Mouse (Mus musculus) forebrain, embryonic 10.5 days (tissue): Measurements from ENCODE around the gene 1110008P14Rik. TPM values are rescaled to one million over a fixed set of nuclear protein-coding genes. Genes with fewer than 3 reads are reported as not detected.

Experiments used
- DNase-seq: peaks from one replicate; pipeline ENCODE4 v3.0.0-alpha.2; 2017; ENCODE audit warnings: low spot score; ENCODE audit errors: extremely low spot score
- H3K27ac ChIP-seq: fragments of 300-500 bp; sonication (generic); 2 replicates; pipeline ENCODE4 v1.5.1; 2016; ENCODE audit warnings: mild to moderate bottlenecking
- H3K27me3 ChIP-seq: fragments of 300-500 bp; sonication (generic); 2 replicates; pipeline ENCODE4 v1.6.1; 2016; ENCODE audit warnings: mild to moderate bottlenecking; ENCODE audit not compliant: poor library complexity, severe bottlenecking
- H3K36me3 ChIP-seq: fragments of 300-500 bp; sonication (generic); replicated peaks from 2 replicates; pipeline ENCODE4 v1.6.1; 2016; ENCODE audit warnings: mild to moderate bottlenecking, moderate library complexity
- H3K4me1 ChIP-seq: fragments of 300-500 bp; sonication (generic); 2 replicates; pipeline ENCODE4 v1.6.1; 2016
- H3K4me3 ChIP-seq: fragments of 300-500 bp; sonication (generic); 2 replicates; pipeline ENCODE4 v1.5.1; 2016; ENCODE audit warnings: mild to moderate bottlenecking, moderate library complexity
- H3K9me3 ChIP-seq: fragments of 300-500 bp; sonication (generic); 2 replicates; pipeline ENCODE4 v1.6.1; 2016; ENCODE audit warnings: mild to moderate bottlenecking, moderate library complexity
- WGBS: fragments of 180-500 bp; shearing (Covaris S2); methylation state at CpG from one replicate; pipeline ENCODE4 v1.1.7; 2016; 5-methylcytosine and 5-hydroxymethylcytosine counted together
- polyA plus RNA-seq: library from polyadenylated mRNA; unstranded; fragments of >200 nt; fragmentation: Nextera tagmentation; extraction: Ambion mirVana; gene quantifications from 2 replicates; pipeline ENCODE4 v1.2.1, GENCODE M21; 2016

Gene 1110008P14Rik
- polyA plus RNA-seq, 1 experiment from 2014 or later: 37.5 TPM

- H3K27ac ChIP-seq: peak within 1 kb of the TSS; percentile 85
- H3K9me3 ChIP-seq: no peaks in the 10 kb centered on the region
- peak; percentile 89 for DNase-seq
- H3K4me3 ChIP-seq: peak within 1 kb of the TSS; percentile 71
- peaks cover 35% of the 10 kb centered on the region for H3K27me3 ChIP-seq
- under 1% methylated on average over 63 of the region's 63 CpGs for WGBS
- no peaks in the 10 kb centered on the region for H3K36me3 ChIP-seq
- H3K4me1 ChIP-seq: peaks cover 51% of the 10 kb centered on the region
These were observed 28.7 kb downstream of the 1110008P14Rik start, which contains the start of gene Dnm1 for GRCm38 (mm10) chr2:32353007-32353542. Gene Dnm1, minus strand, starts transcription at chr2:32353338.

GRCm38 (mm10) chr2:32352151-32353006 lies 29.4 kb downstream of the 1110008P14Rik start, which contains the start of gene Ciz1:
Gene Ciz1, plus strand, starts transcription at chr2:32352327.
- H3K4me1 ChIP-seq: peaks cover 51% of the 10 kb centered on the region
- peak; percentile 39 for DNase-seq
- no peaks in the 10 kb centered on the region for H3K9me3 ChIP-seq
- peaks cover 35% of the 10 kb centered on the region for H3K27me3 ChIP-seq
- whole genome bisulfite sequencing: under 1% methylated on average over 52 of the region's 52 CpGs
- H3K27ac ChIP-seq: peak within 1 kb of the TSS; percentile 85
- no peaks in the 10 kb centered on the region for H3K36me3 ChIP-seq
- H3K4me3 ChIP-seq: peak within 1 kb of the TSS; percentile 71

DNA sequence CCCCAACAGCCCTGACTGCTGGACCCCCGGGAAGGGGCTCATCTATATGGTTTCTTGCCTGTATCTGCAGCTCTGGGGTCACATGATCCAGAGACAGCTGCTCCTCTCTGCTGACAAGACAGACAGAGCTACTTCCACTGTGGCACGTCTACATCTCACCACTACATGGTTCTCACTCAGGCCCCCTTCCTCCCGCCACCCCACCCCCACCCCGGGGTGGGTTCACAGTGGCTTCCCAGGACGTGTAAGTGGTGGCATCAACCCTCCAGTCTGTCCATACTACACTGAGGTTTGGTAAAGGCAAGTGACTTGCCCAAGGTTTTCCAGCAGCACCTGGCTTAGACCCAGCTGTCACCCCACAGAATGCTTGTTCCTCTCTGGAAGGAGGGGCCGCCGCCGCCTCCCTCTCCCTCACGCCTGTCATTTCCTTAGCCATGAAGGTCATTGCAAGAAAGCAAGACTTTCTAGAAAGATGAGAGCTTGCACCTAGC lies 30.2 kb downstream of the 1110008P14Rik start:
- WGBS: 58% methylated on average over 9 of the region's 9 CpGs
- peak overlapping the region; percentile 71 for H3K4me3 ChIP-seq
- no peak for DNase-seq
- H3K27ac ChIP-seq: peak overlapping the region; percentile 85
- H3K27me3 ChIP-seq: peaks cover 35% of the 10 kb centered on the region
- no peaks in the 10 kb centered on the region for H3K9me3 ChIP-seq
- peaks cover 47% of the 10 kb centered on the region for H3K4me1 ChIP-seq
- H3K36me3 ChIP-seq: no peaks in the 10 kb centered on the region

DNA sequence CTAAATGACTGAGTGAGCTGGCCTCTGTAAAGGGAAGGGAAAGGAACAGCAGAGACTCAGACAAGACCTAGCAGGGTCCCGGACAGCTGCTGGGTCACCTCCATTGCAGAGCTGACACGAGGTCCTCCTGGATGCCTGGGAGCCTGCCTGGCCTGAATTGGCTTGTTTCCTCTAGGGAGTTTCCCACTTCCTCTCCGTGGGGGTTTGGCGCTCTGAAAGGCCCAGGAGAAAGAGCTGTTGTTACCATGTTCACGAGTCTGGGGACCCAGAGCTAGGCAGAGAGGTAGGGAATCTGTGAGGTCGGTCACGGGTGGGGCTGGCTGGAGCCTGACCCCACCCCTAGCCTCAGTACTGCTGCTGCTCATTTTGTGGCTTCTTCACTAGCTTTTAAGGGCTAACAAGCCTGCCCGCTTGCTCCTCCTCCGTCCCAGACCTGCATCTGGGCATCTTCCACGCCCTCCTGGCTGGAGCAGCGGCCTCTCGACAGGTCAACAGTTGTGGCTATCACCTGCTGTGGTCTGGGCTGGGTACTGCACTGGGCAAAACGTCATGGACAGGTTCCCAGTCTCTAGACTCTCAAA lies 31.2 kb downstream of the 1110008P14Rik start:
- H3K4me3 ChIP-seq: no peak overlapping the region
- peaks cover 47% of the 10 kb centered on the region for H3K4me1 ChIP-seq
- H3K36me3 ChIP-seq: no peaks in the 10 kb centered on the region
- H3K9me3 ChIP-seq: no peaks in the 10 kb centered on the region
- 58% methylated on average over 13 of the region's 13 CpGs for WGBS
- no peak for DNase-seq
- peaks cover 35% of the 10 kb centered on the region for H3K27me3 ChIP-seq
- H3K27ac ChIP-seq: peak overlapping the region; percentile 30; the same call in 1 of the 2 replicates

DNA sequence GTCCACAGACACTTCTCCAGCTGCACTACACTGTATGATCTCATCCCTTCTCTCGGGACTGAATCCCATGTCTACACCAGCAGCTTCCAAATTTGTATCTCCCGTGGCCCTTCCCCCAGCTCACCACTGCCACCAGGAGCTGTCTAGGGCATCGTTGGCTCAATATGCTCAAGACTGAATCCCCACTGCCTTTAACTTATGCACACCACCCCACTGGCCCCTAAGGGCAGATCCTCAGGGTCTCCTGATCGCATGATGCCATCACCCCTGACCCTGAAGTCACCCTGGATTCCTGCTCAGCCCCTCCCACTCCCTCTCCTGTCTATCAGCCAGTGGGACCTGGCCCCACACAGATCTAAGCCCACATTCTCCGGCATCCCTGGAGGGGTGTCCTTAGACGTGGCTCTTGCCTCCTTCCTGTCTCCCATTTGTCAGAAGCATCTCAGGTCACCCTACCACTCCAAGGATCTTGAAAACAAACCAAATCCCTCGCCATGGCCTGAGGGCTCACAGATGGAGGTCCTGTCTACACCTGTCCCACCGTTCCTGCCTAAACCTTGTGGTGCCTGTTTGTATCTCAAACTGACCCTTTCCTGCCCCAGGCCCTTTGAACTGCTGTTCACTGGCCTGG lies 32.0 kb downstream of the 1110008P14Rik start:
- H3K4me3 ChIP-seq: no peak overlapping the region
- H3K4me1 ChIP-seq: peaks cover 51% of the 10 kb centered on the region
- H3K27me3 ChIP-seq: peaks cover 35% of the 10 kb centered on the region
- no peaks in the 10 kb centered on the region for H3K9me3 ChIP-seq
- 68% methylated on average over 8 of the region's 8 CpGs for whole genome bisulfite sequencing
- H3K27ac ChIP-seq: no peak overlapping the region
- no peaks in the 10 kb centered on the region for H3K36me3 ChIP-seq
- no peak for DNase-seq

DNA sequence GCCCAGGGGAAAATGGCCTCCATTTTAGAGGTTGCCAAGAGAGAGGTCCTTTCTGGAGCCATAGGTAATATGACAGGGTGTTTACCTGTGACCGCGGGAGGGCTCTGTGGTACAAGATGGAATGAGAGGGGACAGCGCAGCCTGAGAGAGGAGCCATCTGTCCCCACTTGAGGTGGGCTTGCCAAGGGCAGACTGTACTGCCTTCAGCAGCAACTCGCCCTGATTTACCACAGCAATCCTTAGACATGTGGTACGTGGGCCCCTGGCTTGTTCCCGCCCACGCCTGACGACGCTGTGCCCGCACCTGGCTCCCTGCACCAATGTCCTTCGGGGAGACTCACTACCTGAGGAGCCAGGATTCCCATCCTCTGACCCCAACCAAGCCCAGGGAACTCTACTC lies 33.4 kb downstream of the 1110008P14Rik start:
- no peaks in the 10 kb centered on the region for H3K9me3 ChIP-seq
- peaks cover 46% of the 10 kb centered on the region for H3K4me1 ChIP-seq
- H3K4me3 ChIP-seq: no peak overlapping the region
- H3K27me3 ChIP-seq: peaks cover 35% of the 10 kb centered on the region
- H3K36me3 ChIP-seq: no peaks in the 10 kb centered on the region
- WGBS: 86% methylated on average over 11 of the region's 11 CpGs
- no peak for DNase-seq
- H3K27ac ChIP-seq: no peak overlapping the region

DNA sequence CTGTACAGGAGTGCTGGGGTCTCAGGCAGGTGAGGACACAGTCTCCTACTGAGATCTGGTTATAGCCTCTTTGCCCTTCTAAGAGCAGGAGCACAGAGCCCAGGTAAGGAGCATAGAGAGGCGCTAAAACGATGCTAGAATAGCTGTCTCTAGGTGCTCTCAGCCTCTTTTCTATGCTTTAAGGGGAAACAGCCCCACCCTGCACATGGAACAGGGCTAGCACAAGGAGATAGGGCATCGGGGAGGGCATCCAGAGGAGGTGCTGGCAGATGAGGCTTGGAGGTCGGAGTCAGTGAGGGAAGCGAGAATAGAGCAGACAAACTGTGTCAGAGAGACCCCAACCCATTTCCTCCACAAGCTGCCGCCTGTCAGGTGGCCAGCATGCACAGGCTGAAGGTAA lies 34.7 kb downstream of the 1110008P14Rik start:
- Histone ChIP-seq H3K4me3 (no peak overlapping the region), H3K9me3 (no peaks in the 10 kb centered on the region), H3K36me3 (no peaks in the 10 kb centered on the region), H3K4me1 (peaks cover 40% of the 10 kb centered on the region), H3K27me3 (peaks cover 27% of the 10 kb centered on the region), H3K27ac (no peak overlapping the region)
- WGBS: 79% methylated on average over 6 of the region's 6 CpGs
- no peak for DNase-seq

DNA sequence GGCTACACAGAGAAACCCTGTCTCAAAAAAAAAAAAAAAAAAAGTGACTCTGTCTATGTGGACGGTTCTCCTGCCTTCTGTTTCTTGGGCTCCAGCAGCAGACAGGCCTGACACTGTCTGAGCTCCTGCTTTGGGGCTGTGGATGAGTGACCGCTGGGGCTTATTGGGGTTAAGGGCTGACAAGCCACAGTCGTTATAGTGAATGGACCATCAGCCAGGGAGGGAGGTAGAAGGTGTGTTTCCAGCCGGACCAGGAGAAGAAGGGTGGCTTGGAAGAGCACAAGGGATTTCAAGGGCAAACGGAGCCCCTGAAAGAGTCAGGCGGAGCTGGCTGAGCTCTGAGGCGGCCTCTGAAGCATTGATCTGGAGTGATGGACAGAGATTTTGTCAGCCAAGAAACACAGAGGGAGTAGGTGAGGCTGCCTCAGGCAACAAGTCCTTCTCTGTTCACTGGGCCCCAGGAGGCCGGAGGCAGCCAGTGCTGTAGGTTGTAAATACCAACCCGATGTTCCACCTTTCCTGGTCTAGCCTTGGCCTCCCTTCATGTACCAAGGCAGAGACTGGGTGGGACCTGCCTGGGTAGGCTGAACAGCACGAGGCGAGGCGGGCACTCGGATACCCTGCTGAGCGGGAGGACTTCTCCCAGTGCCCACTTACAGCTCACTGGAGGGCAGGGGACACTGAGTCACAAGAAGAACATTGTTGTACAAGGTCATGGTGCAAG lies 37.0 kb downstream of the 1110008P14Rik start:
- DNase-seq: no peak
- no peaks in the 10 kb centered on the region for H3K36me3 ChIP-seq
- H3K27me3 ChIP-seq: peaks cover 5% of the 10 kb centered on the region; the same call in 1 of the 2 replicates
- no peaks in the 10 kb centered on the region for H3K9me3 ChIP-seq
- H3K27ac ChIP-seq: no peak overlapping the region
- peaks cover 26% of the 10 kb centered on the region for H3K4me1 ChIP-seq
- 67% methylated on average over 14 of the region's 14 CpGs for WGBS
- H3K4me3 ChIP-seq: no peak overlapping the region

GRCm38 (mm10) chr2:32344056-32344455 lies 37.7 kb downstream of the 1110008P14Rik start:
- H3K9me3 ChIP-seq: no peaks in the 10 kb centered on the region
- 89% methylated on average over 10 of the region's 10 CpGs for WGBS
- H3K27ac ChIP-seq: no peak overlapping the region
- no peak overlapping the region for H3K4me3 ChIP-seq
- H3K27me3 ChIP-seq: no peaks in the 10 kb centered on the region; the same call in 1 of the 2 replicates
- H3K36me3 ChIP-seq: no peaks in the 10 kb centered on the region
- DNase-seq: no peak
- H3K4me1 ChIP-seq: peaks cover 21% of the 10 kb centered on the region

DNA sequence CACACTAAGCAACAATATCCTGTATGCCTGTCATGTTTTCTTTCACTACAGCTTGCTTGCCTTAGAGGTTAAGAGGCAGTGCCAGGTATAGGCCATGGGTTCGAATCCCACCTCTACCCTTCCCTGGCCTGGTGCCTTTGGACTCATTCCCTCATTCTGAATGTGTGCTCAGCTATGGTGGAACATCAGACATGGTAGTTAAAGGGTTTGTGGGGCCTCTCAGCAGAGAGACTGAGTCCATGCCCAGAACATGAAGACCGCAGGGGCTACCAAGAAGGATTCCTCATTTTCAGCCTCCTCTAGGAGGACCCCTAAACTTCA lies 38.4 kb downstream of the 1110008P14Rik start:
- Histone ChIP-seq H3K9me3 (no peaks in the 10 kb centered on the region), H3K27me3 (no peaks in the 10 kb centered on the region; the same call in 1 of the 2 replicates), H3K4me3 (no peak overlapping the region), H3K36me3 (no peaks in the 10 kb centered on the region; the same call in 1 of the 2 replicates), H3K27ac (no peak overlapping the region), H3K4me1 (peaks cover 21% of the 10 kb centered on the region)
- WGBS: 88% methylated on average over 2 of the region's 2 CpGs
- no peak for DNase-seq

GRCm38 (mm10) chr2:32342539-32343350 lies 39.0 kb downstream of the 1110008P14Rik start:
- 75% methylated on average over 6 of the region's 6 CpGs for WGBS
- peaks cover 6% of the 10 kb centered on the region for H3K36me3 ChIP-seq
- no peak overlapping the region for H3K4me3 ChIP-seq
- no peaks in the 10 kb centered on the region; the same call in 1 of the 2 replicates for H3K27me3 ChIP-seq
- DNase-seq: no peak
- no peaks in the 10 kb centered on the region for H3K9me3 ChIP-seq
- peaks cover 21% of the 10 kb centered on the region for H3K4me1 ChIP-seq
- H3K27ac ChIP-seq: peak overlapping the region; percentile 37; the same call in 1 of the 2 replicates
